Mouse (Mus musculus): ENCODE results near the gene Gadd45a.

The Gadd45a gene

GRCm38 (mm10) chr6:67036837-67037628, at the start of gene Gadd45a:
Gene Gadd45a, minus strand, starts transcription at chr6:67037457.
- peak; percentile 95 for DNase-seq (ENCODE audit: low spot score)

GRCm38 (mm10) chr6:67085850-67086437, 48.7 kb upstream of the Gadd45a start:
- DNase-seq (ENCODE audit: low spot score), result no peak

GRCm38 (mm10) chr6:67084465-67084864, 47.2 kb upstream of the Gadd45a start:
- no peak for DNase-seq (ENCODE audit: low spot score)

GRCm38 (mm10) chr6:67081141-67081540, 43.9 kb upstream of the Gadd45a start:
- no peak for DNase-seq (ENCODE audit: low spot score)

GRCm38 (mm10) chr6:67078076-67078475, 40.8 kb upstream of the Gadd45a start:
- DNase-seq (ENCODE audit: low spot score), result no peak

GRCm38 (mm10) chr6:67077477-67077876, 40.2 kb upstream of the Gadd45a start:
- no peak for DNase-seq (ENCODE audit: low spot score)

GRCm38 (mm10) chr6:67076348-67076747, 39.1 kb upstream of the Gadd45a start:
- no peak for DNase-seq (ENCODE audit: low spot score)

- no peak for DNase-seq (ENCODE audit: low spot score)
Measured at GRCm38 (mm10) chr6:67074868-67075267, 37.6 kb upstream of the Gadd45a start.

GRCm38 (mm10) chr6:67073929-67074328, 36.7 kb upstream of the Gadd45a start:
- no peak for DNase-seq (ENCODE audit: low spot score)

- DNase-seq (ENCODE audit: low spot score), result no peak
Measured at GRCm38 (mm10) chr6:67073446-67073845, 36.2 kb upstream of the Gadd45a start.

- DNase-seq (ENCODE audit: low spot score), result no peak
Measured at GRCm38 (mm10) chr6:67071615-67072014, 34.4 kb upstream of the Gadd45a start.

- no peak for DNase-seq (ENCODE audit: low spot score)
Measured at GRCm38 (mm10) chr6:67069800-67070315, 32.6 kb upstream of the Gadd45a start.

- no peak for DNase-seq (ENCODE audit: low spot score)
Measured at GRCm38 (mm10) chr6:67069219-67069762, 32.0 kb upstream of the Gadd45a start.

GRCm38 (mm10) chr6:67060057-67060456, 22.8 kb upstream of the Gadd45a start:
- no peak for DNase-seq (ENCODE audit: low spot score)

- no peak for DNase-seq (ENCODE audit: low spot score)
Measured at GRCm38 (mm10) chr6:67057991-67058696, 20.9 kb upstream of the Gadd45a start.

- DNase-seq (ENCODE audit: low spot score), result no peak
Measured at GRCm38 (mm10) chr6:67057574-67057973, 20.3 kb upstream of the Gadd45a start.

- DNase-seq (ENCODE audit: low spot score), result no peak
Measured at GRCm38 (mm10) chr6:67056889-67057564, 19.8 kb upstream of the Gadd45a start.

GRCm38 (mm10) chr6:67056108-67056888, 19.0 kb upstream of the Gadd45a start:
- no peak for DNase-seq (ENCODE audit: low spot score)

GRCm38 (mm10) chr6:67050063-67050462, 12.8 kb upstream of the Gadd45a start:
- DNase-seq (ENCODE audit: low spot score), result no peak

- peak; percentile 40 for DNase-seq (ENCODE audit: low spot score)
Measured at GRCm38 (mm10) chr6:67049695-67050038, 12.4 kb upstream of the Gadd45a start.

Data from MN1 (cell line).